Mouse (Mus musculus) liver, embryonic 15.5 days (tissue): ENCODE results near the gene Mrpl57. TPM values are rescaled to one million over a fixed set of nuclear protein-coding genes. Genes with fewer than 3 reads are reported as not detected.
A peak's percentile ranks its signal among the peaks of the same experiment; 100 is the strongest.
"Not testable (repeated sequence)": the region's sequence is repeated elsewhere in the genome, so short reads cannot be mapped to it uniquely, and the experiment has no call there.

Experiments used
- ATAC-seq: fragments of 200-750 bp; cut with Nextera tagmentation; 2 replicates; pipeline ENCODE4 v1.8.0; 2017; ENCODE audit warnings: moderate number of reproducible peaks, mild to moderate bottlenecking, moderate library complexity; ENCODE audit not compliant: insufficient read depth
- H3K27ac ChIP-seq: fragments of 300-500 bp; sonication (generic); replicated peaks from 2 replicates; pipeline ENCODE4 v1.5.1; 2015; ENCODE audit warnings: mild to moderate bottlenecking, inconsistent platforms
- H3K27me3 ChIP-seq: fragments of 300-500 bp; sonication (generic); 2 replicates; pipeline ENCODE4 v1.6.1; 2015; ENCODE audit warnings: mild to moderate bottlenecking, inconsistent platforms
- H3K36me3 ChIP-seq: fragments of 300-500 bp; sonication (generic); replicated peaks from 2 replicates; pipeline ENCODE4 v1.6.1; 2015; ENCODE audit warnings: moderate library complexity, mild to moderate bottlenecking, inconsistent platforms
- H3K4me1 ChIP-seq: fragments of 300-500 bp; sonication (generic); replicated peaks from 2 replicates; pipeline ENCODE4 v1.6.1; 2015; ENCODE audit warnings: inconsistent platforms
- H3K4me2 ChIP-seq: fragments of 300-500 bp; sonication (generic); 2 replicates; pipeline ENCODE4 v1.6.1; 2015; ENCODE audit warnings: moderate library complexity, mild to moderate bottlenecking, inconsistent platforms
- H3K4me3 ChIP-seq: fragments of 300-500 bp; sonication (generic); replicated peaks from 2 replicates; pipeline ENCODE4 v1.5.1; 2015; ENCODE audit warnings: mild to moderate bottlenecking, inconsistent platforms
- H3K9ac ChIP-seq: fragments of 300-500 bp; sonication (generic); 2 replicates; pipeline ENCODE4 v1.6.1; 2015; ENCODE audit warnings: moderate library complexity, mild to moderate bottlenecking, inconsistent platforms
- H3K9me3 ChIP-seq: fragments of 300-500 bp; sonication (generic); replicated peaks from 2 replicates; pipeline ENCODE4 v1.6.1; 2016; ENCODE audit warnings: inconsistent platforms
- WGBS: fragments of 180-500 bp; shearing (Covaris S2); methylation state at CpG from one replicate; pipeline ENCODE4 v1.1.7; 2015; ENCODE audit warnings: mixed read lengths; ENCODE audit not compliant: insufficient replicate concordance; 5-methylcytosine and 5-hydroxymethylcytosine counted together
- polyA plus RNA-seq: library from polyadenylated mRNA; unstranded; fragments of >200 nt; fragmentation: Nextera tagmentation; extraction: Ambion mirVana; gene quantifications from 2 replicates; pipeline ENCODE4 v1.2.1, GENCODE M21; 2015

The Mrpl57 gene
- polyA plus RNA-seq, 1 experiment from 2014 or later: 123 TPM

- H3K27ac ChIP-seq: no peak overlapping the region
- H3K36me3 ChIP-seq: peaks cover 72% of the 10 kb centered on the region
- H3K27me3 ChIP-seq: no peaks in the 10 kb centered on the region
- H3K4me2 ChIP-seq: no peak overlapping the region
- H3K4me3 ChIP-seq: no peak overlapping the region
- H3K9ac ChIP-seq: no peak overlapping the region
- H3K9me3 ChIP-seq: no peaks in the 10 kb centered on the region
- no peak for ATAC-seq
- H3K4me1 ChIP-seq: peaks cover 16% of the 10 kb centered on the region
- 22% methylated on average over 4 of the region's 4 CpGs for WGBS
Observed at GRCm38 (mm10) chr14:57820839-57821238, 5.2 kb upstream of the Mrpl57 start.

- peak overlapping the region; percentile 93; the same call in 1 of the 2 replicates for H3K9ac ChIP-seq
- H3K4me1 ChIP-seq: peaks cover 28% of the 10 kb centered on the region
- H3K4me2 ChIP-seq: peak overlapping the region; percentile 84
- H3K9me3 ChIP-seq: no peaks in the 10 kb centered on the region
- peak overlapping the region; percentile 96 for H3K4me3 ChIP-seq
- H3K36me3 ChIP-seq: peaks cover 16% of the 10 kb centered on the region
- ATAC-seq: no peak
- no peaks in the 10 kb centered on the region for H3K27me3 ChIP-seq
- WGBS: 37% methylated on average over 1 of the region's 1 CpGs
- H3K27ac ChIP-seq: peak overlapping the region; percentile 90
Observed at GRCm38 (mm10) chr14:57827284-57827683, 1.2 kb downstream of the Mrpl57 start.

GRCm38 (mm10) chr14:57833526-57833925 is 7.5 kb downstream of the Mrpl57 start:
- H3K4me3 ChIP-seq: no peak overlapping the region
- H3K9ac ChIP-seq: no peak overlapping the region
- H3K9me3 ChIP-seq: no peaks in the 10 kb centered on the region
- no peak overlapping the region for H3K4me2 ChIP-seq
- no peak overlapping the region for H3K27ac ChIP-seq
- H3K27me3 ChIP-seq: no peaks in the 10 kb centered on the region
- peaks cover 11% of the 10 kb centered on the region for H3K4me1 ChIP-seq
- peaks cover 9% of the 10 kb centered on the region for H3K36me3 ChIP-seq
- no peak for ATAC-seq
- WGBS: 90% methylated on average over 2 of the region's 2 CpGs

GRCm38 (mm10) chr14:57835157-57835556 is 9.1 kb downstream of the Mrpl57 start:
- no peak overlapping the region for H3K4me2 ChIP-seq
- 23% methylated on average over 10 of the region's 10 CpGs for WGBS
- H3K4me1 ChIP-seq: peaks cover 11% of the 10 kb centered on the region
- peak; percentile 81 for ATAC-seq
- H3K9me3 ChIP-seq: no peaks in the 10 kb centered on the region
- no peaks in the 10 kb centered on the region for H3K27me3 ChIP-seq
- peaks cover 11% of the 10 kb centered on the region for H3K36me3 ChIP-seq
- H3K9ac ChIP-seq: no peak overlapping the region
- H3K4me3 ChIP-seq: no peak overlapping the region
- no peak overlapping the region for H3K27ac ChIP-seq

GRCm38 (mm10) chr14:57844535-57844934 is 18.5 kb downstream of the Mrpl57 start:
- no peaks in the 10 kb centered on the region for H3K27me3 ChIP-seq
- peaks cover 14% of the 10 kb centered on the region for H3K4me1 ChIP-seq
- H3K27ac ChIP-seq: 0 out of 2 replicates have a peak overlapping the region, but pooled peaks have one; percentile 22
- H3K9me3 ChIP-seq: no peaks in the 10 kb centered on the region
- WGBS: 64% methylated on average over 3 of the region's 3 CpGs
- H3K36me3 ChIP-seq: 0 out of 2 replicates have a peak, but pooled peaks cover 5% of the 10 kb centered on the region
- no peak overlapping the region for H3K9ac ChIP-seq
- no peak overlapping the region for H3K4me3 ChIP-seq
- no peak overlapping the region for H3K4me2 ChIP-seq
- ATAC-seq: peak; percentile 70

- H3K36me3 ChIP-seq, ATAC-seq, H3K9ac ChIP-seq, H3K9me3 ChIP-seq, H3K4me2 ChIP-seq, H3K27ac ChIP-seq, H3K4me3 ChIP-seq, H3K27me3 ChIP-seq: not testable (repeated sequence)
- WGBS: 72% methylated on average over 5 of the region's 5 CpGs
- peaks cover 14% of the 10 kb centered on the region for H3K4me1 ChIP-seq
Observed at GRCm38 (mm10) chr14:57848061-57848460, 22.0 kb downstream of the Mrpl57 start.

- WGBS: 58% methylated on average over 2 of the region's 2 CpGs
- H3K4me1 ChIP-seq: peaks cover 14% of the 10 kb centered on the region
- no peak overlapping the region for H3K27ac ChIP-seq
- no peak overlapping the region for H3K9ac ChIP-seq
- H3K4me2 ChIP-seq: no peak overlapping the region
- no peaks in the 10 kb centered on the region for H3K27me3 ChIP-seq
- ATAC-seq: no peak
- no peak overlapping the region for H3K4me3 ChIP-seq
- H3K9me3 ChIP-seq: no peaks in the 10 kb centered on the region
- 0 out of 2 replicates have a peak, but pooled peaks cover 9% of the 10 kb centered on the region for H3K36me3 ChIP-seq
Observed at GRCm38 (mm10) chr14:57848646-57849045, 22.6 kb downstream of the Mrpl57 start.

- Histone ChIP-seq H3K9me3 (no peaks in the 10 kb centered on the region), H3K4me1 (no peaks in the 10 kb centered on the region), H3K4me2 (no peak overlapping the region), H3K27me3 (no peaks in the 10 kb centered on the region), H3K27ac (no peak overlapping the region), H3K9ac (no peak overlapping the region), H3K4me3 (no peak overlapping the region), H3K36me3 (0 out of 2 replicates have a peak, but pooled peaks cover 4% of the 10 kb centered on the region)
- 55% methylated on average over 3 of the region's 3 CpGs for WGBS
- no peak for ATAC-seq
Observed at GRCm38 (mm10) chr14:57850330-57850729, 24.3 kb downstream of the Mrpl57 start.

- Histone ChIP-seq H3K9ac (no peak overlapping the region), H3K4me1 (no peaks in the 10 kb centered on the region), H3K4me3 (no peak overlapping the region), H3K4me2 (no peak overlapping the region), H3K27ac (no peak overlapping the region), H3K27me3 (no peaks in the 10 kb centered on the region), H3K9me3 (no peaks in the 10 kb centered on the region), H3K36me3 (0 out of 2 replicates have a peak, but pooled peaks cover 6% of the 10 kb centered on the region)
- WGBS: 69% methylated on average over 2 of the region's 2 CpGs
- no peak for ATAC-seq
Observed at GRCm38 (mm10) chr14:57852961-57853360, 26.9 kb downstream of the Mrpl57 start.

GRCm38 (mm10) chr14:57856037-57856436 is 30.0 kb downstream of the Mrpl57 start:
- H3K9ac ChIP-seq, H3K36me3 ChIP-seq, H3K4me1 ChIP-seq, H3K27me3 ChIP-seq, H3K9me3 ChIP-seq, H3K4me3 ChIP-seq, H3K4me2 ChIP-seq, H3K27ac ChIP-seq, ATAC-seq: not testable (repeated sequence)

GRCm38 (mm10) chr14:57858601-57859000 is 32.6 kb downstream of the Mrpl57 start:
- no peak overlapping the region for H3K27ac ChIP-seq
- ATAC-seq: no peak
- H3K4me2 ChIP-seq: no peak overlapping the region
- H3K4me3 ChIP-seq: no peak overlapping the region
- 65% methylated on average over 2 of the region's 2 CpGs for WGBS
- H3K9ac ChIP-seq: no peak overlapping the region
- no peaks in the 10 kb centered on the region for H3K9me3 ChIP-seq
- 0 out of 2 replicates have a peak, but pooled peaks cover 2% of the 10 kb centered on the region for H3K36me3 ChIP-seq
- no peaks in the 10 kb centered on the region for H3K27me3 ChIP-seq
- H3K4me1 ChIP-seq: no peaks in the 10 kb centered on the region

- no peak for ATAC-seq
- Histone ChIP-seq H3K36me3 (0 out of 2 replicates have a peak, but pooled peaks cover 2% of the 10 kb centered on the region), H3K27ac (no peak overlapping the region), H3K4me3 (no peak overlapping the region), H3K9ac (no peak overlapping the region), H3K4me1 (no peaks in the 10 kb centered on the region), H3K9me3 (no peaks in the 10 kb centered on the region), H3K4me2 (no peak overlapping the region), H3K27me3 (no peaks in the 10 kb centered on the region)
Observed at GRCm38 (mm10) chr14:57859520-57859919, 33.5 kb downstream of the Mrpl57 start.
